Mouse (Mus musculus): ENCODE data around the gene Hspb3. TPM values are rescaled to one million over a fixed set of nuclear protein-coding genes. Genes with fewer than 3 reads are reported as not detected.

Hspb3 gene
- polyA plus RNA-seq, 1 experiment from 2014 or later, result 1.4 TPM

DNA sequence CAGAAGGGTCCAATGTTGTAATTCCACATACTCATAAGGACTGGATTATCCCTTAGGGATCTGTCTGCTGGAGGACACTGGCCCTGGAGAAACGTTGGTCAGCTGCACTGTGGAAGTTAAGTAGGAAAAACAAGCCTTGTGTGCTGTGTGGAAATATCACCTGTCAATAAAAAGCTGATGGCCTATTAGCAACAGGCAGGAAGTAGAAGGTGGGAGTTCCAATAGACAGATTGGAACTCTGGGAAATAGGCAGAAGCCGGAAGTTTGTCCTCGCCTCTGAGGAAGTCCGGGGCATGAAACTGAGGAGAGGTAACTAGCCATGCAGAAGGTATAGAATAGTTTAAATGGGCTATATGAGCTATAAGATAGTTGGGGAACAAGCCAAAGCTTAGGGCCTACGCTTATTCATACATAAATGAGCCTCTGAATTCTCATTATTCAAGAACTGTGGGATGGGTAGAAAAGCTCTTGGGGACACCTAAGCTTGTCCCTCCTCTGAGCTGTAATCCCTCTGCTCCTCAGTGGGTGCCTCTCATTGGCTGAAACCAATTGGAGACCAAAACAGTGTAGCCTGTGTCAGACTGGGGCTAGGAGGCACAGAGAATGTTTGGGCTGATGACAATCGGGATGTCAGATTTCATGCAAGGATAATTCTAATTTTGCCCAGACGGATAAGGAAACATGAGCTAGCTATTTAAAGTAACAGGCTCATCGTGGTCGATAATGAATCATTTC, 2.7 kb downstream of the Hspb3 start:
- no peak overlapping the region for H3K9ac ChIP-seq (replicated peaks; ENCODE audit: low read length)
- H3K4me2 ChIP-seq (ENCODE audit: low read depth, low read length), result no peak overlapping the region
- ATAC-seq (replicated peaks; ENCODE audit: insufficient number of reproducible peaks, low FRiP score, low TSS enrichment, low read depth) (no peak), DNase-seq (ENCODE audit: low spot score) (no peak)
- H3K36me3 ChIP-seq (replicated peaks; ENCODE audit: control insufficient read depth, insufficient read depth, low read depth, low read length), result no peaks in the 10 kb centered on the region
- H3K4me1 ChIP-seq (ENCODE audit: control insufficient read depth, insufficient read depth, low read length), result no peaks in the 10 kb centered on the region
- no peaks in the 10 kb centered on the region for H3K27me3 ChIP-seq (ENCODE audit: control insufficient read depth, insufficient read depth, low read length)
- H3K9me3 ChIP-seq (replicated peaks; ENCODE audit: control insufficient read depth, low read length), result no peaks in the 10 kb centered on the region
- no peak overlapping the region for H3K27ac ChIP-seq (replicated peaks; ENCODE audit: low read depth, low read length)
- H3K4me3 ChIP-seq (ENCODE audit: low read depth, low read length), result no peak overlapping the region
- 78% methylated on average over 9 of the region's 9 CpGs for WGBS

DNA sequence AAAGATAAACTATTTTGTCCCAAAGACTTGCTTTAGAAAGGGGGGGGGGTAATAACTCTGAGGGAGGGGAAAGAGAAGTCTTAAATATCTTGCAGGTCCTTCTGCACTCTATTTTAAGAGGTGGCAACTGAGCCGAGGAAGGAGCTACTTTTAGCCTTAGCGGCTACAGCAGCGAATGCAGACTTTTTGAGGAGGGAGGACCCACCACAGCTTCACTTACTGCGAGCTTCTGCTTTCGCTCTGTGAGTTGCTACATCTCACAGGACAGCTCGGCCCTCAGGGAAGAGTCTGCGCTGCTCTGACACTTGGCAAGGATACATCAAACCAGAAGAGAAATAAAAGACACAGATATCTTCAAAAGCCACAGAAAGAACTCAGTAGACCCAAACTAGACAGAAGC, 6.3 kb downstream of the Hspb3 start:
- ATAC-seq (replicated peaks; ENCODE audit: insufficient number of reproducible peaks, low FRiP score, low TSS enrichment, low read depth), result no peak
- Histone ChIP-seq H3K4me1 (ENCODE audit: control insufficient read depth, insufficient read depth, low read length) (no peaks in the 10 kb centered on the region), H3K4me3 (ENCODE audit: low read depth, low read length) (no peak overlapping the region), H3K4me2 (ENCODE audit: low read depth, low read length) (no peak overlapping the region), H3K27ac (replicated peaks; ENCODE audit: low read depth, low read length) (no peak overlapping the region), H3K9me3 (replicated peaks; ENCODE audit: control insufficient read depth, low read length) (no peaks in the 10 kb centered on the region), H3K9ac (replicated peaks; ENCODE audit: low read length) (no peak overlapping the region), H3K27me3 (ENCODE audit: control insufficient read depth, insufficient read depth, low read length) (no peaks in the 10 kb centered on the region), H3K36me3 (replicated peaks; ENCODE audit: control insufficient read depth, insufficient read depth, low read depth, low read length) (no peaks in the 10 kb centered on the region)
- 76% methylated on average over 7 of the region's 7 CpGs for WGBS
- no peak for DNase-seq (ENCODE audit: low spot score)

DNA sequence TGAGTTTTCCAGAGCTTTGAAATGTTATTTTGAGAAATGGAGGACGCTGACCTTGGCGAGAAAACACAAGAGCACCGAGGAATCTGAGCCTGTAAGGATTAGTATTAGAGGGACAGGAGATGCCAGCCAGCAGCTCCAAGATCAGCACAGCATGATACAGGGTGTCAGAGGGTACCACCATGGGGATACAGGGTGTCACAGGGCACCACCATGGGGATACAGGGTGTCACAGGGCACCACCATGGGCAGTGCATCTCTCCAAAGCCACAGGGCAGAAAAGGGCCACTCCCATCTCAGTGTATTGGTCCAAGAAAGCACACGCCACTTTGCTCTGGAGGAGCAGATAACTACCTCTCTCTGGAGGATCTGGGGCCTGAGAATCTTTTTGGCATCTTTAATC, 6.8 kb downstream of the Hspb3 start:
- no peak overlapping the region for H3K4me3 ChIP-seq (ENCODE audit: low read depth, low read length)
- no peaks in the 10 kb centered on the region for H3K9me3 ChIP-seq (replicated peaks; ENCODE audit: control insufficient read depth, low read length)
- no peaks in the 10 kb centered on the region for H3K4me1 ChIP-seq (ENCODE audit: control insufficient read depth, insufficient read depth, low read length)
- no peaks in the 10 kb centered on the region for H3K36me3 ChIP-seq (replicated peaks; ENCODE audit: control insufficient read depth, insufficient read depth, low read depth, low read length)
- no peak for DNase-seq (ENCODE audit: low spot score)
- no peak overlapping the region for H3K27ac ChIP-seq (replicated peaks; ENCODE audit: low read depth, low read length)
- no peaks in the 10 kb centered on the region for H3K27me3 ChIP-seq (ENCODE audit: control insufficient read depth, insufficient read depth, low read length)
- ATAC-seq (replicated peaks; ENCODE audit: insufficient number of reproducible peaks, low FRiP score, low TSS enrichment, low read depth), result no peak
- no peak overlapping the region for H3K4me2 ChIP-seq (ENCODE audit: low read depth, low read length)
- no peak overlapping the region for H3K9ac ChIP-seq (replicated peaks; ENCODE audit: low read length)
- 80% methylated on average over 4 of the region's 4 CpGs for WGBS

DNA sequence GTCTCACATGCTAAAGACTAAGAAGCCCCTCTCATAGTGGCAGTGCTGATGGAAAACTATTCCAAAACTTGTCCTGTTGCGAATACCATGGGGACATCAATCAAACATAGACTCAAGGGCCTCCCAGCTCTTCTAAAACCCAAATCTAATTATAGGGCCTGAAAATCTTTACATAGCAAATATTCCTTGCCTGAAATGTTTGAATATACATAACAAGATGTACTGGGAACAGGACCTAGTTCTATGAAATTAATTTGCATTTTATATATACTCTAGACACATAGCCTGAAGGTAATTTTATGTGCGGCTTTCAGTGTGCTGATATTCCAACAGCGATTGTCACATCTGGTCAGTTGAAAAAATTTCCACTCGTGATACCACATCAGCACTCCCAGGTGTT, 8.0 kb downstream of the Hspb3 start:
- 96% methylated on average over 4 of the region's 4 CpGs for whole genome bisulfite sequencing
- Histone ChIP-seq H3K9ac (replicated peaks; ENCODE audit: low read length) (no peak overlapping the region), H3K4me1 (ENCODE audit: control insufficient read depth, insufficient read depth, low read length) (no peaks in the 10 kb centered on the region), H3K4me2 (ENCODE audit: low read depth, low read length) (no peak overlapping the region), H3K27me3 (ENCODE audit: control insufficient read depth, insufficient read depth, low read length) (no peaks in the 10 kb centered on the region), H3K27ac (replicated peaks; ENCODE audit: low read depth, low read length) (no peak overlapping the region), H3K36me3 (replicated peaks; ENCODE audit: control insufficient read depth, insufficient read depth, low read depth, low read length) (no peaks in the 10 kb centered on the region), H3K4me3 (ENCODE audit: low read depth, low read length) (no peak overlapping the region), H3K9me3 (replicated peaks; ENCODE audit: control insufficient read depth, low read length) (no peaks in the 10 kb centered on the region)
- DNase-seq (ENCODE audit: low spot score), result no peak
- ATAC-seq (replicated peaks; ENCODE audit: insufficient number of reproducible peaks, low FRiP score, low TSS enrichment, low read depth), result no peak

DNA sequence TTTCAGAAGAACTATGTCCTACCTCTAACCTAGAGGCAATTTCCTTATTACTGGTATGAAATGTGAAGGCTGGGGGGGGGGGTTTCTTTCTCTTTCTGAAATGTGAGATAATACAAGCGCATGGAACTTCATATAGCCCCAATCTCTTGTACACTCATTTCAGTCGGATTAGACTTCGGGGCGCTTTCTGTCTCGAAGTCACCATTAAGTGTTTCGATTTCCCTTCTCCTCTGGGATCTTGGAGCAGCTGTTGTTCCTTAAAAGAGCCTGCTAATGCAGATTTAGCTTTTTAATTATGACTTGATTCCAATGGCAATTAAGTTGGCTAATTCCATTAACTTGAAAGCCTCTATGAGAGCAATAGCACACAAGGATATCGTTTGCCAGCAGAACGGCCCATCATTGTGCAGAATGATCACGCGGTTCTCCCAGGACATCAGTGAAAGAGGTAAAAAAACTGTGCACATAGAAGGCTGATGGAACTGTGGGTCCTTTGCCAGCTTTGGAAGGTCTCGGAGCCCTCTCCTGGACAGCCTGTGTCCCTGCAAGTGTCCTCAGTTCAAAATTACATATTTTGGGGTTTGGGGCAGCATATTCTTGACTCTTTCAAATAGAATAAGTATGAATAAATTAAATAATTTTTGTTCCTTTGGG, 22.4 kb downstream of the Hspb3 start:
- no peak overlapping the region for H3K27ac ChIP-seq (replicated peaks; ENCODE audit: low read depth, low read length)
- WGBS, result 77% methylated on average over 11 of the region's 11 CpGs
- 0 out of 2 replicates have a peak, but pooled peaks have one; percentile 31 for ATAC-seq (replicated peaks; ENCODE audit: insufficient number of reproducible peaks, low FRiP score, low TSS enrichment, low read depth)

GRCm38 (mm10) chr13:113638914-113639313, 24.6 kb downstream of the Hspb3 start:
- H3K27me3 ChIP-seq (ENCODE audit: control insufficient read depth, insufficient read depth, low read length), result no peaks in the 10 kb centered on the region
- peak; percentile 74 for DNase-seq (ENCODE audit: low spot score)
- H3K9me3 ChIP-seq (replicated peaks; ENCODE audit: control insufficient read depth, low read length), result no peaks in the 10 kb centered on the region
- H3K4me2 ChIP-seq (ENCODE audit: low read depth, low read length), result no peak overlapping the region
- WGBS, result 31% methylated on average over 7 of the region's 7 CpGs
- H3K36me3 ChIP-seq (replicated peaks; ENCODE audit: control insufficient read depth, insufficient read depth, low read depth, low read length), result no peaks in the 10 kb centered on the region
- H3K4me3 ChIP-seq (ENCODE audit: low read depth, low read length), result no peak overlapping the region
- no peaks in the 10 kb centered on the region for H3K4me1 ChIP-seq (ENCODE audit: control insufficient read depth, insufficient read depth, low read length)
- no peak for ATAC-seq (replicated peaks; ENCODE audit: insufficient number of reproducible peaks, low FRiP score, low TSS enrichment, low read depth)
- no peak overlapping the region for H3K9ac ChIP-seq (replicated peaks; ENCODE audit: low read length)
- H3K27ac ChIP-seq (replicated peaks; ENCODE audit: low read depth, low read length), result no peak overlapping the region

More for the DNA sequence above, 22.4 kb downstream of the Hspb3 start:
- Histone ChIP-seq H3K27me3 (ENCODE audit: control insufficient read depth, insufficient read depth, low read length) (no peaks in the 10 kb centered on the region), H3K9ac (replicated peaks; ENCODE audit: low read length) (no peak overlapping the region), H3K36me3 (replicated peaks; ENCODE audit: control insufficient read depth, insufficient read depth, low read depth, low read length) (no peaks in the 10 kb centered on the region), H3K9me3 (replicated peaks; ENCODE audit: control insufficient read depth, low read length) (no peaks in the 10 kb centered on the region), H3K4me2 (ENCODE audit: low read depth, low read length) (no peak overlapping the region), H3K4me1 (ENCODE audit: control insufficient read depth, insufficient read depth, low read length) (no peaks in the 10 kb centered on the region), H3K4me3 (ENCODE audit: low read depth, low read length) (no peak overlapping the region)
- DNase-seq (ENCODE audit: low spot score), result no peak

DNA sequence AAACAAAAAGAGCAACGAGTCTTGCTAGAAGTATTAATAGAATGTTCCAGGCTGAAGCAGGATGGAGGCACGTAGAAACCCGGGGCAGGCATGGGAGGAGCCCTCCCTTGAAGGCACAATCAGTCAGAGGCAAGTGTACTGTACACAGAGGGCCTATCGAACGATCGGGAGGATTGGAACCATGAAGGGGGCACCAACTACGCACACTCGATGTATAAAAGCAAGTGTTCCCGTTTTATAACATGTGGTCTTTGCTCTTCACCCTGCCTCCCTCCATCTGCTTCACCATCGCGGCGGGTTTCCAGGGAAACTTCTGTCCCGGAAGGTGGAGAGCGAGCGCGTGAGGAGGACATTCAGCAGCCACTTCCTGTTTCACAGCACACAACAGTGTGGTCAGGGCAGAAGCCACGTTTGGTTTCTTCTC, 27.7 kb downstream of the Hspb3 start:
- 83% methylated on average over 17 of the region's 17 CpGs for WGBS
- no peak overlapping the region for H3K27ac ChIP-seq (replicated peaks; ENCODE audit: low read depth, low read length)
- no peaks in the 10 kb centered on the region for H3K36me3 ChIP-seq (replicated peaks; ENCODE audit: control insufficient read depth, insufficient read depth, low read depth, low read length)
- H3K4me3 ChIP-seq (ENCODE audit: low read depth, low read length), result no peak overlapping the region
- H3K4me2 ChIP-seq (ENCODE audit: low read depth, low read length), result no peak overlapping the region
- ATAC-seq (replicated peaks; ENCODE audit: insufficient number of reproducible peaks, low FRiP score, low TSS enrichment, low read depth), result no peak
- DNase-seq (ENCODE audit: low spot score), result no peak
- H3K4me1 ChIP-seq (ENCODE audit: control insufficient read depth, insufficient read depth, low read length), result no peaks in the 10 kb centered on the region
- no peaks in the 10 kb centered on the region for H3K9me3 ChIP-seq (replicated peaks; ENCODE audit: control insufficient read depth, low read length)
- no peak overlapping the region for H3K9ac ChIP-seq (replicated peaks; ENCODE audit: low read length)
- no peaks in the 10 kb centered on the region for H3K27me3 ChIP-seq (ENCODE audit: control insufficient read depth, insufficient read depth, low read length)

DNA sequence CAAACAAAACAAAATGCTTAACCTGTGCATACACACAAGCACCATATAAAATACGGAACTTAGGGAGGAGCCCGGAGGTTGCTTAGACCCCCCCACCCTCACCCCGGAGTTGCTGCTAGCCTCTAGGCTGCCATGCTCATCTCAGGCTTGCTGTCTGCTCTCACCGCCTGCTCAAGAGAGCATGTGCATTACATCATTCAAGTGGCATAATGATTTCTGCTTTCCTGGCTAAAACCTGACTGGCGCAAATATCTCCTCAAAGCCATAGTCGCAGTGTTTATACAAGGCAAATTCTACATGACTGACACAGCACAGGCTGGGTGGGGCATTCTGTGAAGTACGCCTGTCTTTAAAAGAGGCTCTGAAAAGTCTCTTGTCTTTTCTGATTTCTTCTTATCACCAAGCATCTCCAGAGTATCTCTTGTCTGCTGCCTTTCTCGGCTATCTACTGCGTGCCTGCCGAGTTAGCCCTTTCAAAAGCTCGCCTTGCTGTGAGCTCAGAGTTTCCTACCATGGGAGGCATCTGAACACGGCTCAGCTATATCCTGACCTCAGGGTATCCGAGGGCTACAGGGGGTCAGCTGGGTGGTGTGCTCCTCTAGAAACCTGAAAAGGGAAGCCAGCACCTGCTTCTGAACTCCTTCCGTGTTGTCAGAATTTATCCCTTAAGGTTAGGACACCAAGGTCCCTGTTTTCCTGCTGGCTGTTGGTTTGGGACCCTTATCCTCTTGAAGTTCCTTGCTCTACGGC, 28.6 kb downstream of the Hspb3 start:
- no peak overlapping the region for H3K4me2 ChIP-seq (ENCODE audit: low read depth, low read length)
- H3K36me3 ChIP-seq (replicated peaks; ENCODE audit: control insufficient read depth, insufficient read depth, low read depth, low read length), result no peaks in the 10 kb centered on the region
- ATAC-seq (replicated peaks; ENCODE audit: insufficient number of reproducible peaks, low FRiP score, low TSS enrichment, low read depth) (no peak), DNase-seq (ENCODE audit: low spot score) (no peak)
- H3K9me3 ChIP-seq (replicated peaks; ENCODE audit: control insufficient read depth, low read length), result no peaks in the 10 kb centered on the region
- H3K4me1 ChIP-seq (ENCODE audit: control insufficient read depth, insufficient read depth, low read length), result no peaks in the 10 kb centered on the region
- H3K4me3 ChIP-seq (ENCODE audit: low read depth, low read length), result no peak overlapping the region
- WGBS, result 79% methylated on average over 15 of the region's 15 CpGs
- H3K27ac ChIP-seq (replicated peaks; ENCODE audit: low read depth, low read length), result no peak overlapping the region
- H3K27me3 ChIP-seq (ENCODE audit: control insufficient read depth, insufficient read depth, low read length), result no peaks in the 10 kb centered on the region
- H3K9ac ChIP-seq (replicated peaks; ENCODE audit: low read length), result no peak overlapping the region

All from embryonic facial prominence, embryonic 11.5 days (tissue).